Mouse (Mus musculus): ENCODE results near the gene Mettl16. TPM values are rescaled to one million over a fixed set of nuclear protein-coding genes. Genes with fewer than 3 reads are reported as not detected.

The Mettl16 gene
- polyA plus RNA-seq, 1 experiment: 18.5 TPM

DNA sequence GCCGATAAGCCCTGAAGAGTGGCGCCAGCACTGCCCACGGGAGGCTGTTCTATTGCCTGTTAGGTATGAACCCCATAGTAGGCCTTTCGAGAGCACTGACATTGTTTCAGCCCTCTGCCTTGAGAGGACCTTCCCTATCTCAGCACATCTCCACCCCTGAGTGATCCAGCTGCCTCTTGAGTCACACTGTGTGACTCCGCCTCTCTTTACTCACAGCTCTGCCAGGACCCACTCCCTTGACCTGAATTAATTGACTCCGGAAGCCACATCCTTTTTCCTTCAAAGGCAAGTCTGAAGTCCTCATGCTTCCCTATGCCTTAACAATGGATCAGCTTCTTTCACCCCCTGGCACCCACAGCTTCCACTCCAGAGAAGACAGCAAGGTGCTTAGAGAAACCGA lies 55.5 kb downstream of the Mettl16 start:
- TF ChIP-seq POLR2A (IDR thresholded peaks at IDR 0.05; ENCODE audit: borderline replicate concordance, extremely low read depth, insufficient read depth, insufficient read length, poor library complexity, severe bottlenecking): no peak
- TF ChIP-seq CTCF (IDR thresholded peaks at IDR 0.05; ENCODE audit: borderline replicate concordance, extremely low read depth, insufficient read depth, insufficient read length): no peak
- DNase-seq (ENCODE audit: low read depth): no peak

DNA sequence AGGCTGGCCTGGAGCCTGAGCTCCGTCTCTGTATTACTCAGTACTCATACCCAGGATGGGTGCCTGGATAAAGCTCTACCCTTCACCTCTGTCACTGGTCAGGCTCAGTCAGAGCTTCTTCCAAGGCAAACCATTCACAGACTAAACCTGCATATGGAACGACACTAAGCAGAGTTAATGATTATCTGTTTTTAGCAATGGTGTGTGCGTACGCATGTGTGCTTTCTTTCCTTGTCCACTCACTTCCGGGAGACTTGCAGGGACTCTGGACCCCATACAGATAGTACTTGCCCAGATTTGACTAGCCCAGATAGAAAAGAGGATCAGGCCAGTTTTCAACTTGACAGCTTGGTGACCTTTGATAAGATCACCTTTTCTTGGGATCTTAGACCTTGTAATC lies 56.1 kb downstream of the Mettl16 start:
- DNase-seq (ENCODE audit: low read depth): no peak
- no peak for TF ChIP-seq POLR2A (IDR thresholded peaks at IDR 0.05; ENCODE audit: borderline replicate concordance, extremely low read depth, insufficient read depth, insufficient read length, poor library complexity, severe bottlenecking)
- no peak for TF ChIP-seq CTCF (IDR thresholded peaks at IDR 0.05; ENCODE audit: borderline replicate concordance, extremely low read depth, insufficient read depth, insufficient read length)

DNA sequence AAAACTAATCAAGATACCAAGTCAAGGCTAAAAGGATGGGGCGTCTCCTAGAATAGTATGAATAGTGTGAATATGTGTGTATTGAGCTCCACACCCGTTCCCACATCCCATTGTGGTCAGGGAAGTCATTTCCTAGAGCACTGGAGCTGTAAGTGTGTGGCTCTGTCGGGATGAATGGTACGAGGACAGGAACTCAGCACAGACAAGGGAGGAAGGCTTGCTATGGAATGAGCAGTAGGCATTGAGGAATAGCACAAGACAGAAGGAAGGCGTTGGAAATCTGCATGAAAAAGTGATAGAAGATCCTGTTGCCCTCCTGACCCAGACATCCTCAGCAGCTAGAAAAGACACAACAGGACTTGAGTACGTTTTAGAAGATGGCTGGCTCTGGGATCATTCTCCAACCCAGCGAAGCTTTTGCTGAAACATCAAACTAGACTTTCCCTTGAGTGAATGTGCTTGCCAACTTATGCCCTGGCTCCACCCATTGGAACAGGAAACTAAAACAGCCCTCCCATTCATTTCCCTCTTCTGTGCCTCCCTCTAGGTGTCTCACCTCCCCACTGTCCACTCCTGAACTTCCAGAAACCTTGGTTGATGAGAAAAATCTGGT lies 57.3 kb downstream of the Mettl16 start:
- TF ChIP-seq CTCF (IDR thresholded peaks at IDR 0.05; ENCODE audit: borderline replicate concordance, extremely low read depth, insufficient read depth, insufficient read length) (no peak), POLR2A (IDR thresholded peaks at IDR 0.05; ENCODE audit: borderline replicate concordance, extremely low read depth, insufficient read depth, insufficient read length, poor library complexity, severe bottlenecking) (no peak)

DNA sequence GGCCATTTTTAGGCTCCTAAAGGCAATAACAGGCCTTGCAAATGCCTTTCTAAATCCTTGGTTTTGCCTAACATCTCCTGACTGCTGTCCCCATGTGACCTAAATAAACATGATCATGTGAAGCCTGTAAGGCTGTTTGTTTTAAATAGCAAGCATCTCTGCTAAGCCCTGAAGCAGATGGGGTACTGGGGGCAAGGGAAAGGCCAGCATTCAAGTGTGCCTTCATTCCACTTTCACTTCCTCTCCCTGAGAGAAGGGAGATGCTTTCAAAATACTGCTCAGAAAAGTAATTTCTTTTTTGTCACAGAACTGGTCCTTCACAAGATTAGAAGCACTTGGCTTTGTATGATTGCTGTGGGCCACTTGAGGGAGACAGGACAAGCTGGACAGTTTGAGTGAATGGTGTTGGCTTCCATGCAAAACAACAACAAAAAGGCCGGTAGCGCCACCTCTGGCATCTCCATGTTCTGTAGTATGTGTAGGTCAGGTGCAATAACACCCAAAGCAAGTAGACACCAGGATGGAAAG lies 57.8 kb downstream of the Mettl16 start:
- TF ChIP-seq CTCF (IDR thresholded peaks at IDR 0.05; ENCODE audit: borderline replicate concordance, extremely low read depth, insufficient read depth, insufficient read length) (no peak), POLR2A (IDR thresholded peaks at IDR 0.05; ENCODE audit: borderline replicate concordance, extremely low read depth, insufficient read depth, insufficient read length, poor library complexity, severe bottlenecking) (no peak)
- no peak for DNase-seq (ENCODE audit: low read depth)

More for the DNA sequence above, 57.3 kb downstream of the Mettl16 start:
- no peak for DNase-seq (ENCODE audit: low read depth)

DNA sequence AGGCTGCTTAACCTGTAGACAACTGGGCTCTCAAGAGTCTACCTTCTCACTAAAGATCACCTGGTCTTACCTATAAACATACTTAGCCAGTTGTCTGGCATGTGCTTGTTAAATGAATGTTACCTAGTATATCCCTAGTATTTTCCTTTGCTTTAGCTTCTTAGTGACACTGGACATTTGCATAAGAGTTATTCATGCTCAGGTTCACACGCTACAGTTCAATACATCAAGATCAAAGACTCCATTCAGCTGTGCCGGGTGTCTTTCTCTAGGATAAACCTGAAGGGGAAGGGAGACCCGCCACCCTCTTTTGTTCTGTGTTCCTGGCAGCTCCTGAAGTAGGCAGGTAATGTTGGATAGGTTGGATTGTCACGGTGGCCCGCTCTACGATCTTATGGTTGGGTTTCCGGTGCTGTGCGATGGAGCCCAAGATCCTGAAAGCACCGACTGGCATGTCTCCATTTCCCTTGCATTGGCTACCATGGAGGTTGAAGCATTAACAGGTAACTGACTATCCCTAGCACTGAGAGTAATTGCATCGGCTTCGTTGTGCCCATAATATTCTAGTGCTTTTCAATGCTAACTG lies 58.4 kb downstream of the Mettl16 start:
- DNase-seq (ENCODE audit: low read depth): no peak
- TF ChIP-seq POLR2A (IDR thresholded peaks at IDR 0.05; ENCODE audit: borderline replicate concordance, extremely low read depth, insufficient read depth, insufficient read length, poor library complexity, severe bottlenecking) (no peak), CTCF (IDR thresholded peaks at IDR 0.05; ENCODE audit: borderline replicate concordance, extremely low read depth, insufficient read depth, insufficient read length) (no peak)

DNA sequence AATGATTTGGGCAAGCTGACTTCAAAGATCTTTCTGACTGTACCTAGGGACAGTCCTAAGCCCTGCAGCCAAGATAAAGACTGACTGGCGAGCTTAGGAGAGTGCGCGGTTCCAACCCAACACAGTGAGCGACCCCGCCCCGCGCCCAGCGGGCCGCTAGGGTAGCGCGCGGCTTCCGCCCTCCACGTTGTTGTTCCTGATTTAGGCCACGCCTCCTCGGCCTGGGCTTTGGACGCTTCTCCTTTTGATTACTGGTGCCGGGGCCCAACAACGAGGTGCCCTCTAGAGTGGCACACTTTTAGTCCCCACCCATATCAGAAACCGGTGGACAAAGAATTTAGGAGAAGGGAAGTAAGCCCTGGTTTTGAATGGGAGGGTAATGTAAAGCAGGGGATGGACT lies 59.2 kb downstream of the Mettl16 start:
- TF ChIP-seq CTCF (IDR thresholded peaks at IDR 0.05; ENCODE audit: borderline replicate concordance, extremely low read depth, insufficient read depth, insufficient read length) (peak; percentile 30; the same call in 1 of the 2 replicates), POLR2A (IDR thresholded peaks at IDR 0.05; ENCODE audit: borderline replicate concordance, extremely low read depth, insufficient read depth, insufficient read length, poor library complexity, severe bottlenecking) (no peak)
- no peak for DNase-seq (ENCODE audit: low read depth)

DNA sequence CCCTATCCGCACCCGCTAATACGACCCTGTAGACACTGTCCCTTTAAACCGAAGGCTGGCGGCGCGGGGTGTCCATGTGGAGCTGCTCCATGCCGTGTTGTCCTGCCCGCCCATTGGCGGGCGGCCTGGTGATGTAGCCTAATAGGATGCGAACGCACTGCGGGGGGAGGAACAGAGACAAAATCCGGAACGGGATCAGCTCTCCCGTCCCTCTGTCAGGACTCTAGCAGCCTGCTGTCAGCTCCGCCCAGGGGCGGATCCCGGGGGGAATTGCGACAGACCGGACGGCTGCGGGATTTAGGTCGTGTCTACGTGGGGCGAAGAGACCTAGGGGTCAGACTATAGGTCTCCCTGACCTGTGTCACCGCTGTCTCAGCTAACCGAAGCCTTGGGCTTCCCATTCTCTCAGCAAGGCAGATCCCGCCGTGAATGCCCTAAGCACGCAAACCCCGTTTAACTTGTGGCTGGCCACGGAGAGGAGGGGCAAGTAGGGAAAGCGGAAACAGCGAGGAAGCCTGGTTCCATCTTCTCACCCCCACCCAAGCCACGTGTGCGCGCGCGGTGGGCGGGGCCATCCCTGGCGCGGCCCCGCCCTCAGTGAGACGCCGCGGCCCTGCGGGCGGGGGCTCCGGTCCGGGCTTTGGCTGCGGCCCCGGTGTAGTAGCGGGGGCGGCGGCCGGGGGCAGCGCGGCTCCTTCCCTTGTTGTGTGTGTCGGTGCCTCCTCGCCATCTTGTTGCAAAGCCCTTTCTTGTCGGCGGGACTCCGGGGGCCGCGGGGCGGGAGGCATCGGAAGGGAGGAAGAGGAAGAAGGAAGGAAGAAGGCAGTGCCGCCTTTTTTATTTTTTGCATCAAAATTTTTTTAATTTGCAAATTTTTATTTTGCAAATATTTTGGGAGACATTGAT lies 59.9 kb downstream of the Mettl16 start, which contains the start of gene Mnt:
Gene Mnt (plus strand): TSS at position 665 of the 906 bp plus-strand sequence.
- peak; percentile 100 for DNase-seq (ENCODE audit: low read depth)
- TF ChIP-seq CTCF (IDR thresholded peaks at IDR 0.05; ENCODE audit: borderline replicate concordance, extremely low read depth, insufficient read depth, insufficient read length) (no peak), POLR2A (IDR thresholded peaks at IDR 0.05; ENCODE audit: borderline replicate concordance, extremely low read depth, insufficient read depth, insufficient read length, poor library complexity, severe bottlenecking) (peak; percentile 41; the same call in 1 of the 2 replicates)

DNA sequence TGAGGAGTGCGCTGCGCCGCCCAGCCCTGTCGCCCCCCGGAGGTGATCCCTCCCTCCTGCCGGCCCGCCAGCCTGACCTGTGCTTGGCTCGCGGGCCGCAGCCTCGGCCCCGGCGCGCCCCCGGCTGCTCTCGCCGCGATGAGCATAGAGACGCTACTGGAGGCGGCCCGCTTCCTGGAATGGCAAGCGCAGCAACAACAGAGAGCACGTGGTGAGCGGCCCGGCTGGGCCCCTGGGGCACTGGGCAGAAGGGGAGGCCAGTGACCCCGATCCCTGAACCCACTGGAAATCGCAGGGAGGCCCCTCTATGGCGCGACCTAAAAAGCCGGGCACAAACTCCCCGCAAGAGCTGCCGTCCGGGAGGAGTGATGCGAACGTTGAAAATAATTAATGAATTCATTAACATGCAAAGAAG lies 60.6 kb downstream of the Mettl16 start:
- peak; percentile 64 for DNase-seq (ENCODE audit: low read depth)
- TF ChIP-seq POLR2A (IDR thresholded peaks at IDR 0.05; ENCODE audit: borderline replicate concordance, extremely low read depth, insufficient read depth, insufficient read length, poor library complexity, severe bottlenecking) (no peak), CTCF (IDR thresholded peaks at IDR 0.05; ENCODE audit: borderline replicate concordance, extremely low read depth, insufficient read depth, insufficient read length) (no peak)

DNA sequence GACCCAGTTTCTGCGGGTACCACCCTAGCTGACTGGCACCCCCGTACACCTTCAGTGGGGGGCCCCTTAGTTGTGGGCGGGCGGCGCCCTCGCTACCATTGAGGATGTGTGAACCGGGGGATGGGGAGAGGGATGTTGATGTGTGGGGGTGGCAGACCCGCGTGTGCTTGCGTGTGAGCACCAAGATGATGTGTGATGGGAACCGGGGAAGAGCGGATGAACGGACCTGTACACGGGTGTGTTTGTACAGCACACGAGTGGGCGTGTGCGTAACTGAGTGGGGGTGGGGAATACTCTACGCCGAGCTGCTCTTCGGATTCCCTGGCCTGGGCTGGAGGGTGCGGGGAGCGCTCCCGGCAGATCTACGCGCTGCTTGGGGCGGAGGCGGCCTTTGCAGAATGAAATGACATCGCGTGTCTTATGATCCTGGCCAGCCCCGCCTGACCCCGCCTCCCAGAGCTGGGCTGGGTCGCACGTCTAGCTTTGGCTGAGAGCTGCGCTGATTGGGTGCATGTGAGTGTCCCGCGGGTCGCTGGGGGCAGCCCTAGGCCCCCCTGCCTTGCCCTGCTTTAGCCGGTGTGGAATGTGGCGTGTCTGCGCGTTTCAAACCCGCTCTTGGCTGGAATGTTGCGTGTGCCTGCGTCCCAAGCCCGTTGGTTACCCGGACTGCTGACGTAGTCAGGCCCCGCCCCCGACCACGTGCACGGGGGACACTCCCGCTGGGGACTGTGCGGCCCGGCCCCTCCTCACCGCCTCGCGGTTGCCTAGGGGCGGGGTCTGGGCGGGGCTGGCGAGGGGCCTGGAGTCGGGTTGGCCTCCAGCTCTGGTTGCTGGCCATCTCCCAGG lies 61.2 kb downstream of the Mettl16 start:
- peak; percentile 99 for DNase-seq (ENCODE audit: low read depth)
- TF ChIP-seq CTCF (IDR thresholded peaks at IDR 0.05; ENCODE audit: borderline replicate concordance, extremely low read depth, insufficient read depth, insufficient read length): no peak
- TF ChIP-seq POLR2A (IDR thresholded peaks at IDR 0.05; ENCODE audit: borderline replicate concordance, extremely low read depth, insufficient read depth, insufficient read length, poor library complexity, severe bottlenecking): no peak

DNA sequence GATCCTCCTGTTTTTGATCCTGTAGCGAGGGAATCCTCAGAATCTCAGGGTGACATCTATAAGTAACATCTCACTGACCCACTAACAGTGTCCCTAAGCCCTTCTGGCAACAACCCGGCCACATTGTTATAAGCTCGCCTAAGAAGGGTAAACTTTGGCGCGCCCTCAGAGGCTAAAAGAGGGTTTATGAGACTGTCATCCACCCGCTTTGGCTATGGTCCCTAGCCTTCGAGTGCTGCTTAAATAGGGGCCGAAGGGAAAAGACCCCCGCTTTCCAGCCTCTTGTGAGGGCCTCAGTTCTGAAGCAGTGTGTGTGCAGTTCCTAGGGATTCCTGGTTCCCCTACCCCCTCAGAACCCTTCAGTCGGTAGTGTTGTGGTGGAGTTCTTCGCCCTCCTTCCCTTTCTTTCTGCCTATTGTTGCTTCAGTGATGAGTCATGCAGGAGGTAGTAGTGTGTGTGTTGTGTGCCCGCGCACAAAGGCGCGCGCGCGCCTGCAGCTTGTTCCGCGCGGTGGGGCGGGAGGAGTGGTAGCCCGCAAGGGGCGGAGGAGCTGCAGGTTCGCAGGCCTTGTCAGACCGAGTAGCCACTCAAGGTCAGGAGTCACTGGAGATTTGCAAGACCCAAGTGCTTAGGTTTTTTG lies 62.0 kb downstream of the Mettl16 start:
- peak; percentile 85 for DNase-seq (ENCODE audit: low read depth)
- TF ChIP-seq POLR2A (IDR thresholded peaks at IDR 0.05; ENCODE audit: borderline replicate concordance, extremely low read depth, insufficient read depth, insufficient read length, poor library complexity, severe bottlenecking): no peak
- TF ChIP-seq CTCF (IDR thresholded peaks at IDR 0.05; ENCODE audit: borderline replicate concordance, extremely low read depth, insufficient read depth, insufficient read length): no peak

Data from brain, embryonic 14.5 days (tissue).